10 mouse cellular contexts compared by ENCODE assay signal in genomic region chr14:20319420-20319819, GRCm38 (mm10). TPM values are rescaled to one million over a fixed set of nuclear protein-coding genes. Genes with fewer than 3 reads are reported as not detected.
DNase-seq lines count a peak whose midpoint lies in the region; ATAC-seq lines count a peak whose summit lies in the region.
"Had no signal": no experiment of that assay in that cellular context is flagged by ENCODE, and none has a peak within 500 bp of the region (broad histone marks: within the 10 kb centered on the region; RNA-seq: fewer than 3 reads in every experiment).

No protein-coding gene starts in this region.

- no peak for ATAC-seq in hindbrain, embryonic 11.5 days (ENCODE audit: low FRiP score)
- no peak for ATAC-seq in hindbrain, embryonic 13.5 days (ENCODE audit: low FRiP score)
- peak; percentile 61 for ATAC-seq in erythroblast, adult 5-6 weeks (replicated peaks; ENCODE audit: low FRiP score, poor library complexity, severe bottlenecking)
- ATAC-seq in limb, embryonic 11.5 days (ENCODE audit: insufficient number of reproducible peaks, low FRiP score, low TSS enrichment, low read depth), result no peak

- no peak overlapping the region for H3K9ac ChIP-seq in hindbrain, embryonic 11.5 days (ENCODE audit: low read depth, low read length)
- H3K9ac ChIP-seq in hindbrain, embryonic 13.5 days, result no peak overlapping the region
- no peak overlapping the region for H3K9ac ChIP-seq in limb, embryonic 11.5 days (ENCODE audit: low read length)
- H3K9ac ChIP-seq: embryonic facial prominence, embryonic 15.5 days had no signal

- H3K36me3 ChIP-seq in hindbrain, embryonic 11.5 days (ENCODE audit: control insufficient read depth, insufficient read depth, low read length), result no peaks in the 10 kb centered on the region
- H3K36me3 ChIP-seq in hindbrain, embryonic 13.5 days, result peaks cover 60% of the 10 kb centered on the region
- H3K36me3 ChIP-seq in limb, embryonic 11.5 days (ENCODE audit: control insufficient read depth, insufficient read depth, low read length), result peaks cover 19% of the 10 kb centered on the region

- H3K4me1 ChIP-seq in hindbrain, embryonic 11.5 days (replicated peaks; ENCODE audit: control insufficient read depth, insufficient read depth, low read length), result no peaks in the 10 kb centered on the region
- no peaks in the 10 kb centered on the region for H3K4me1 ChIP-seq in hindbrain, embryonic 13.5 days (replicated peaks)
- no peaks in the 10 kb centered on the region for H3K4me1 ChIP-seq in limb, embryonic 11.5 days (ENCODE audit: control insufficient read depth, insufficient read depth, low read length)
- H3K4me1 ChIP-seq: embryonic facial prominence, embryonic 15.5 days had no signal

- H3K27ac ChIP-seq in hindbrain, embryonic 11.5 days (ENCODE audit: low read depth, low read length), result no peak overlapping the region
- no peak overlapping the region for H3K27ac ChIP-seq in hindbrain, embryonic 13.5 days
- H3K27ac ChIP-seq in limb, embryonic 11.5 days (replicated peaks; ENCODE audit: low read depth, low read length), result no peak overlapping the region
- H3K27ac ChIP-seq: embryonic facial prominence, embryonic 15.5 days had no signal

- no peaks in the 10 kb centered on the region for H3K27me3 ChIP-seq in hindbrain, embryonic 11.5 days (ENCODE audit: control insufficient read depth, insufficient read depth, low read length)
- no peaks in the 10 kb centered on the region for H3K27me3 ChIP-seq in hindbrain, embryonic 13.5 days
- H3K27me3 ChIP-seq in limb, embryonic 11.5 days (ENCODE audit: control insufficient read depth, insufficient read depth, low read length), result no peaks in the 10 kb centered on the region
- H3K27me3 ChIP-seq: embryonic facial prominence, embryonic 15.5 days had no signal

- H3K4me2 ChIP-seq in hindbrain, embryonic 11.5 days (replicated peaks; ENCODE audit: low read depth, low read length), result no peak overlapping the region
- no peak overlapping the region for H3K4me2 ChIP-seq in hindbrain, embryonic 13.5 days
- H3K4me2 ChIP-seq in limb, embryonic 11.5 days (ENCODE audit: low read depth, severe bottlenecking), result no peak overlapping the region
- H3K4me2 ChIP-seq: embryonic facial prominence, embryonic 15.5 days had no signal

- no peak overlapping the region for H3K4me3 ChIP-seq in hindbrain, embryonic 11.5 days (ENCODE audit: low read depth, low read length)
- H3K4me3 ChIP-seq in hindbrain, embryonic 13.5 days, result no peak overlapping the region
- H3K4me3 ChIP-seq in limb, embryonic 11.5 days (ENCODE audit: low read depth, low read length), result no peak overlapping the region
- H3K4me3 ChIP-seq: embryonic facial prominence, embryonic 15.5 days had no signal

- DNase-seq in hindbrain, embryonic 11.5 days (ENCODE audit: low spot score), result peak; percentile 54
- DNase-seq in CD4-positive, CD25-positive, alpha-beta regulatory T cell, adult 2 months (ENCODE audit: low read depth, low spot score), result peak; percentile 60
- peak; percentile 63 for DNase-seq in adrenal gland, postnatal 10 days
- peak; percentile 71 for DNase-seq in limb, embryonic 11.5 days (ENCODE audit: low spot score)
- DNase-seq in right cerebral cortex, postnatal 25 days, result peak; percentile 6
- no peak for DNase-seq in adipocyte (ENCODE audit: low spot score)

- 83% methylated on average over 3 of the region's 3 CpGs for WGBS in hindbrain, embryonic 11.5 days
- WGBS in hindbrain, embryonic 13.5 days, result 78% methylated on average over 3 of the region's 3 CpGs
- WGBS in limb, embryonic 11.5 days, result 80% methylated on average over 3 of the region's 3 CpGs

- H3K9me3 ChIP-seq in hindbrain, embryonic 11.5 days (ENCODE audit: control insufficient read depth, low read length), result no peaks in the 10 kb centered on the region
- no peaks in the 10 kb centered on the region for H3K9me3 ChIP-seq in hindbrain, embryonic 13.5 days
- H3K9me3 ChIP-seq in limb, embryonic 11.5 days (ENCODE audit: control insufficient read depth, low read length), result no peaks in the 10 kb centered on the region
- H3K9me3 ChIP-seq: embryonic facial prominence, embryonic 15.5 days had no signal

RNA-seq across cellular contexts. Expression of gene Nudt13, which starts 24.9 kb away (rescaled TPM):
- 9.3 and 12.4 TPM in 2 replicates for polyA plus RNA-seq in hindbrain, embryonic 11.5 days (2014; fragmentation: Nextera tagmentation; extraction: Ambion mirVana)
- polyA plus RNA-seq in hindbrain, embryonic 13.5 days (2015; fragmentation: Nextera tagmentation; extraction: Ambion mirVana), result 11.3 and 17.1 TPM in 2 replicates
- total RNA-seq in adrenal gland, postnatal 10 days (2021), result 10 to 100 TPM; 43.4 to 52.3 TPM
- total RNA-seq in erythroblast, adult 5-6 weeks (2015; ENCODE audit: low replicate concordance), result 4.4 TPM in 1 of 2 replicates, not detected in the other
- 3.6 and 5.3 TPM in 2 replicates for total RNA-seq in erythroblast, adult 5-6 weeks (2017; ENCODE audit: low replicate concordance)
- 9.9 and 13.8 TPM in 2 replicates for polyA plus RNA-seq in limb, embryonic 11.5 days (2014; fragmentation: Nextera tagmentation; extraction: Ambion mirVana)

RNA-seq across cellular contexts. Expression of gene Ecd, which starts 28.5 kb away (rescaled TPM):
- 64.0 and 69.0 TPM in 2 replicates for polyA plus RNA-seq in hindbrain, embryonic 11.5 days (2014; fragmentation: Nextera tagmentation; extraction: Ambion mirVana)
- polyA plus RNA-seq in hindbrain, embryonic 13.5 days (2015; fragmentation: Nextera tagmentation; extraction: Ambion mirVana), result 51.6 and 53.2 TPM in 2 replicates
- total RNA-seq in adrenal gland, postnatal 10 days (2021), result 10 to 100 TPM; 38.8 to 42.3 TPM
- 10.2 and 10.9 TPM in 2 replicates for total RNA-seq in erythroblast, adult 5-6 weeks (2015; ENCODE audit: low replicate concordance)
- total RNA-seq in erythroblast, adult 5-6 weeks (2017; ENCODE audit: low replicate concordance), result 9.1 and 10.2 TPM in 2 replicates
- polyA plus RNA-seq in limb, embryonic 11.5 days (2014; fragmentation: Nextera tagmentation; extraction: Ambion mirVana), result 74.0 and 74.4 TPM in 2 replicates

RNA-seq across cellular contexts. Expression of gene Fam149b, which starts 28.5 kb away (rescaled TPM):
- 56.5 and 61.9 TPM in 2 replicates for polyA plus RNA-seq in hindbrain, embryonic 11.5 days (2014; fragmentation: Nextera tagmentation; extraction: Ambion mirVana)
- 43.3 and 44.2 TPM in 2 replicates for polyA plus RNA-seq in hindbrain, embryonic 13.5 days (2015; fragmentation: Nextera tagmentation; extraction: Ambion mirVana)
- 10 to 100 TPM; 29.3 to 35.3 TPM for total RNA-seq in adrenal gland, postnatal 10 days (2021)
- total RNA-seq in erythroblast, adult 5-6 weeks (2015; ENCODE audit: low replicate concordance), result 12.5 and 23.2 TPM in 2 replicates
- 5.5 and 10.5 TPM in 2 replicates for total RNA-seq in erythroblast, adult 5-6 weeks (2017; ENCODE audit: low replicate concordance)
- polyA plus RNA-seq in limb, embryonic 11.5 days (2014; fragmentation: Nextera tagmentation; extraction: Ambion mirVana), result 50.4 and 56.9 TPM in 2 replicates

RNA-seq across cellular contexts. Expression of gene Kcnk16, which starts 50.4 kb away (rescaled TPM):
- polyA plus RNA-seq in hindbrain, embryonic 11.5 days (2014; fragmentation: Nextera tagmentation; extraction: Ambion mirVana), result 0.15 TPM in 1 of 2 replicates, not detected in the other
- polyA plus RNA-seq in hindbrain, embryonic 13.5 days (2015; fragmentation: Nextera tagmentation; extraction: Ambion mirVana), result not detected in 2 replicates
- not detected for total RNA-seq in adrenal gland, postnatal 10 days (2021)
- total RNA-seq in erythroblast, adult 5-6 weeks (2015; ENCODE audit: low replicate concordance), result not detected in 2 replicates
- total RNA-seq in erythroblast, adult 5-6 weeks (2017; ENCODE audit: low replicate concordance), result not detected in 2 replicates
- not detected in 2 replicates for polyA plus RNA-seq in limb, embryonic 11.5 days (2014; fragmentation: Nextera tagmentation; extraction: Ambion mirVana)
- polyA plus RNA-seq: limb, embryonic 14.5 days had no signal
